Mouse (Mus musculus): ENCODE data around the gene Ddr1. TPM values are rescaled to one million over a fixed set of nuclear protein-coding genes. Genes with fewer than 3 reads are reported as not detected.
A peak's percentile ranks its signal among the peaks of the same experiment; 100 is the strongest.

Ddr1 gene
- polyA plus RNA-seq, 2 experiments, result 49.4 to 58.2 TPM

DNA sequence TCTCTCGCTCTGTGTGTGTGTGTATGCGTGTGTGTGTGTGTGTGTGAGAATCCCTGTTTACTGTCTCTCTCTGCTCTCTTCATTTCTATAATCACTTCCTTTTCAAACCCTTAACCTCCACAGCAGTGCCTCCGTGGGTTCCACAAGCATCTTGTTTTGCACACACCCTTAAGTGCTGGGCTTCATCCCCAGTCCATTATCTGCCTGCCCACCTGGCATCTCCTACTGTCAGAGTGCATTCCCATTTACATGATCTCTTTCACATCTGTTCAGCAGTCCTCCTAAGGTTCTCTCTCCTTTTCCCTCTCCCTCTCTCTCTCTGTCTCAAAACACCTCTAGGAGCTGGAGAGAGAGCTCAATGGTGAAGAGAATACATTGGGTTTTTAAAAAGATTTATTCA, 38.5 kb upstream of the Ddr1 start:
- Histone ChIP-seq H3K27me3 (ENCODE audit: control insufficient read depth, insufficient read depth, low read length) (no peaks in the 10 kb centered on the region), H3K9me3 (ENCODE audit: control insufficient read depth, low read length) (no peaks in the 10 kb centered on the region), H3K27ac (replicated peaks; ENCODE audit: low read depth, low read length) (no peak overlapping the region), H3K9ac (ENCODE audit: low read depth, low read length, severe bottlenecking) (no peak overlapping the region), H3K4me1 (ENCODE audit: control insufficient read depth, insufficient read depth, low read length) (no peaks in the 10 kb centered on the region), H3K4me2 (replicated peaks; ENCODE audit: low read depth, low read length, severe bottlenecking) (no peak overlapping the region), H3K4me3 (replicated peaks; ENCODE audit: low read length) (no peak overlapping the region), H3K36me3 (ENCODE audit: control insufficient read depth, insufficient read depth, low read length) (no peaks in the 10 kb centered on the region)
- 72% methylated on average over 3 of the region's 3 CpGs for WGBS
- ATAC-seq (ENCODE audit: low FRiP score, low read depth) (no peak), DNase-seq (ENCODE audit: low spot score) (no peak)
- TF ChIP-seq POLR2A (IDR thresholded peaks at IDR 0.05; ENCODE audit: borderline replicate concordance, extremely low read depth, insufficient read depth, insufficient read length), result no peak

DNA sequence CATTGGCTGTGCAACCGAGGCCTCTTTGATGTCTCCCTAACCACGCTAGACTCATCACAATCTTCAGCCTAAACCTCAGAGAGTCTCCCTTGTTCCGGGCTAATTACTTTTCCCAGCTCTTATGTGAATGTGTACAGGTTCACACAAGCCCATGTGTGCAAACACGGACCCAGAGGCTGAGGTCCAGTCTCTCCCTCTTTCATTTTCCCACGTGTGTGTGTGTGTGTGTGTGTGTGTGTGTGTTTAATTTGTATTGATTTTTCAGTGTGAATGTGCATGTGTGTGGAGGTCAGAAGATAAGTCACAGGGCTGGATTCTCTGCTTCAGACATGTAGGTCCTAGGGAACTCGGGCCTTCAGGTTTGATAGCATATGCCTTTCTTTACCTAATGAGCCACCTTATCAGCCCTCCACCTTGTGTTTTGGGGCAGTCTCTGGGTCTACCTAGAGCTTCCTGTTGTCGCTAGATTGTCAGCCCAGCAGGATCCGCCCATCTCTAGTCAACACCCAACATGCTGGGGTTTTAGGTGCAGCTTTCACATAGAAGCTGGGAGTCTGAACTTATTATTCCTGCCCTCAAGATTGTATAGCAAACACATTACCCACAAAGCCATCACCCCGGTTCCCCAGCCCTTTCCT, 37.3 kb upstream of the Ddr1 start:
- H3K4me3 ChIP-seq (replicated peaks; ENCODE audit: low read length), result no peak overlapping the region
- H3K9me3 ChIP-seq (ENCODE audit: control insufficient read depth, low read length), result no peaks in the 10 kb centered on the region
- no peak for DNase-seq (ENCODE audit: low spot score)
- 83% methylated on average over 9 of the region's 9 CpGs for WGBS
- TF ChIP-seq POLR2A (IDR thresholded peaks at IDR 0.05; ENCODE audit: borderline replicate concordance, extremely low read depth, insufficient read depth, insufficient read length), result no peak
- no peak overlapping the region for H3K9ac ChIP-seq (ENCODE audit: low read depth, low read length, severe bottlenecking)
- no peaks in the 10 kb centered on the region for H3K27me3 ChIP-seq (ENCODE audit: control insufficient read depth, insufficient read depth, low read length)
- no peaks in the 10 kb centered on the region for H3K4me1 ChIP-seq (ENCODE audit: control insufficient read depth, insufficient read depth, low read length)
- H3K36me3 ChIP-seq (ENCODE audit: control insufficient read depth, insufficient read depth, low read length), result no peaks in the 10 kb centered on the region
- ATAC-seq (ENCODE audit: low FRiP score, low read depth), result no peak
- H3K27ac ChIP-seq (replicated peaks; ENCODE audit: low read depth, low read length), result no peak overlapping the region
- H3K4me2 ChIP-seq (replicated peaks; ENCODE audit: low read depth, low read length, severe bottlenecking), result no peak overlapping the region

DNA sequence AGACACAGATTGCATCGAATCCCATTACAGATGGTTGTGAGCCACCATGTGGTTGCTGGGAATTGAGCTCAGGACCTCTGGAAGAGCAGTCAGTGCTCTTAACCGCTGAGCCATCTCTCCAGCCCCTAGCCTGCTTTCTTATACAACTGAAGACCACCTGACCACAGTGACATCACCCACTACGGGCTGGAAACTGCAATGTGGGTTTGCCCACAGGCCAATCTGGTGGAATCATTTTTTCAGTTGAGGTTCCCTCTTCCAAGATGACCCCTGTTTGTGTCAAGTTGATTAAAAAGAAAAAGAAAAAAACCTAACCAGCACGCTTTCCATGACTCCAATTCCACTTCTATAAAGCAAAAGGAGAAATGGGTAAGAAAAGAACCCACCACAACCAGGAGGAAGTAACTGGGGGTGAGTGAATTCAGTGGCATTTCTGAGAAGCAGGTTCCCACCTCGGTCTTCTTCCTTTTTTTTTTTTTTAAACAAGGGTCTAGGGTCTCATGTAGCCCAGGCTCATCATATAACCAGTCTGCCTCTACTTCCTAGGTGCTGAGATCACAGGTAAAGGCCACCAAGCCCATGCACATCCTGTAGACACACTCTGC, 36.0 kb upstream of the Ddr1 start:
- Histone ChIP-seq H3K27ac (replicated peaks; ENCODE audit: low read depth, low read length) (no peak overlapping the region), H3K4me3 (replicated peaks; ENCODE audit: low read length) (no peak overlapping the region), H3K9me3 (ENCODE audit: control insufficient read depth, low read length) (no peaks in the 10 kb centered on the region), H3K9ac (ENCODE audit: low read depth, low read length, severe bottlenecking) (no peak overlapping the region), H3K36me3 (ENCODE audit: control insufficient read depth, insufficient read depth, low read length) (no peaks in the 10 kb centered on the region), H3K4me1 (ENCODE audit: control insufficient read depth, insufficient read depth, low read length) (no peaks in the 10 kb centered on the region), H3K27me3 (ENCODE audit: control insufficient read depth, insufficient read depth, low read length) (no peaks in the 10 kb centered on the region), H3K4me2 (replicated peaks; ENCODE audit: low read depth, low read length, severe bottlenecking) (no peak overlapping the region)
- no peak for TF ChIP-seq POLR2A (IDR thresholded peaks at IDR 0.05; ENCODE audit: borderline replicate concordance, extremely low read depth, insufficient read depth, insufficient read length)
- 69% methylated on average over 5 of the region's 5 CpGs for WGBS
- DNase-seq (ENCODE audit: low spot score) (no peak), ATAC-seq (ENCODE audit: low FRiP score, low read depth) (no peak)

DNA sequence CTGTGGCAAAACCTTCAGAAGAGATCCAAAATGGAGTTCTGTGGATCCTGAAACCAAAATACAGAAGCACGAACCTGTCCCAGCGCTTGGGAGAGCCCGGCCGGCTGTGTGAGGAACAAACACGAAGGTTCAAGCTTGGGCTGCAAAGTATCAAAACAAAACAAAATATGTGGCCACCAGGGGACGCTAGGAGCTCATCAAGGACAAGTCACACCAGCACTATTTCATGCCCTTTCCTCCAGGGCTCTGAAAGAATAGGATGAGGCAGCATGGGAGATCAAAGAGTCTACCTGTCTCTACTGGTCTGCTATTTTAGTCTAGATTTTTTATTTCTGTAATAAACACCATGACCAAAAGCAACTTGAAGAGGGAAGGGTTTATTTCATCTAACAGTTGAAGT, 35.3 kb upstream of the Ddr1 start:
- DNase-seq (ENCODE audit: low spot score) (peak; percentile 85), ATAC-seq (ENCODE audit: low FRiP score, low read depth) (0 out of 2 replicates have a peak, but pooled peaks have one; percentile 21)
- 17% methylated on average over 6 of the region's 6 CpGs for WGBS
- Histone ChIP-seq H3K9ac (ENCODE audit: low read depth, low read length, severe bottlenecking) (no peak overlapping the region), H3K27ac (replicated peaks; ENCODE audit: low read depth, low read length) (no peak overlapping the region), H3K4me3 (replicated peaks; ENCODE audit: low read length) (no peak overlapping the region), H3K36me3 (ENCODE audit: control insufficient read depth, insufficient read depth, low read length) (no peaks in the 10 kb centered on the region), H3K27me3 (ENCODE audit: control insufficient read depth, insufficient read depth, low read length) (no peaks in the 10 kb centered on the region), H3K4me2 (replicated peaks; ENCODE audit: low read depth, low read length, severe bottlenecking) (no peak overlapping the region), H3K9me3 (ENCODE audit: control insufficient read depth, low read length) (no peaks in the 10 kb centered on the region), H3K4me1 (ENCODE audit: control insufficient read depth, insufficient read depth, low read length) (no peaks in the 10 kb centered on the region)
- TF ChIP-seq POLR2A (IDR thresholded peaks at IDR 0.05; ENCODE audit: borderline replicate concordance, extremely low read depth, insufficient read depth, insufficient read length), result no peak

DNA sequence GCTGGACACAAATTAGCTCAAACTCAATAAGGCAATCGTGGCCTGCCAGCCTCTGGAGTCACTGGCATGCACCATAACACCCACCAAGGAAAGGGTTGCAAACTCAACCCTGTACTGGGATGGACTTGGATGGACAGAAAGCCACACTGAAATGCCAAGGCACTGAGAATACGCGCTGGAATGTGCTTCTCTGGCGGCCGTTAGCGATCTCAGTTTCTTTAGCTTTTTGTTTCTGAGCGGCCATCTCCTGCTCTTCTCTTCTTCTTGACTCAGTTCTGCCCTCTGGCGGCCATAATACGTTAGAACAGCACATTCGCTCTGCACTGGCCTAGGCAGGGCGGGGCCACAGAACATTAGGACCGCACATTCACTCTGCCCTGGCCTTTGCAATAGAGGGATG, 33.3 kb upstream of the Ddr1 start:
- ATAC-seq (ENCODE audit: low FRiP score, low read depth) (peak; percentile 76; the same call in 1 of the 2 replicates), DNase-seq (ENCODE audit: low spot score) (peak; percentile 72)
- no peak for TF ChIP-seq POLR2A (IDR thresholded peaks at IDR 0.05; ENCODE audit: borderline replicate concordance, extremely low read depth, insufficient read depth, insufficient read length)
- H3K9ac ChIP-seq (ENCODE audit: low read depth, low read length, severe bottlenecking), result no peak overlapping the region
- 10% methylated on average over 12 of the region's 12 CpGs for WGBS
- H3K4me2 ChIP-seq (replicated peaks; ENCODE audit: low read depth, low read length, severe bottlenecking), result no peak overlapping the region; the same call in 1 of the 2 replicates
- no peaks in the 10 kb centered on the region for H3K36me3 ChIP-seq (ENCODE audit: control insufficient read depth, insufficient read depth, low read length)
- H3K9me3 ChIP-seq (ENCODE audit: control insufficient read depth, low read length), result no peaks in the 10 kb centered on the region
- H3K27ac ChIP-seq (replicated peaks; ENCODE audit: low read depth, low read length), result no peak overlapping the region
- H3K4me3 ChIP-seq (replicated peaks; ENCODE audit: low read length), result no peak overlapping the region
- H3K27me3 ChIP-seq (ENCODE audit: control insufficient read depth, insufficient read depth, low read length), result no peaks in the 10 kb centered on the region
- no peaks in the 10 kb centered on the region for H3K4me1 ChIP-seq (ENCODE audit: control insufficient read depth, insufficient read depth, low read length)
